Mouse (Mus musculus) bone marrow, adult 2 months (tissue): ENCODE results near the gene Myh9.

Source experiments
- CTCF ChIP-seq: fragments of 200-500 bp; IDR thresholded peaks from 2 replicates; pipeline ENCODE4 v1.5.1; 2011; ENCODE audit warnings: low read length, control low read depth; ENCODE audit not compliant: control insufficient read depth, insufficient read depth
- POLR2A ChIP-seq: fragments of 200-500 bp; IDR thresholded peaks from 2 replicates; pipeline ENCODE4 v1.6.1; 2011; ENCODE audit warnings: low read depth, mild to moderate bottlenecking, control low read depth, low read length, borderline replicate concordance; ENCODE audit not compliant: control insufficient read depth

GRCm38 (mm10) chr15:77874807-77875206, 32.8 kb upstream of the Myh9 start:
- no peak for TF ChIP-seq POLR2A
- TF ChIP-seq CTCF: no peak
